Mouse (Mus musculus): ENCODE results near the gene Cdc42ep2. TPM values are rescaled to one million over a fixed set of nuclear protein-coding genes. Genes with fewer than 3 reads are reported as not detected.

Cdc42ep2 gene
- total RNA-seq, 2 experiments from 2014 or later = 12.0 to 13.0 TPM

DNA sequence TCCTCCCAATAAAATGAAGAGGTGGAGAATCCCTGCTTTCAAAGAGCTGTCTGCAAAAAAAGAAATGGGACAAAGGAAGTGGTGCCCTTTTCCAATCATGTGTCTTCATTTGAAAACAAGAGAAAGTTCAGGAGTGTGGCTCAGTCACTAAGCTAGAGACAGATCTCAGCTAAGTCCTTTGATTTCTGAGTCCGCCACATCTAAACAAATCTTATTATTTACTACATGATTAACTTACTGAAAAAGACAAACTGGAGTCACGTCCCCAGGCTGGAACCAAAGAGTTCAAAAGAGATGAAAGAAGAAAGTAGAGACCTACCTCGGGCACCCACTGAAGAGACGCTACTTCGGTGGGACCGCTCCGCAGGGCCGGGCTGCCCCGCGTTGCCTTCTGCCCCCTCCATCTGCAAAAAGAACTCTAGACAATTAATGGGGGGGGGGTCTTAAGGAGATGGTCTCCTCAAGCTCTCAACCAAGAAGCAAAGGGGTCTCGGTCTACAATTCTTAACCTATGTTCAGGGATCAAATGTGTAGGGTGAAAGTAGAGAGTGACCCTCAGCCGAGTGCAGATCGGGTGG is 50.1 kb downstream of the Cdc42ep2 start:
- DNase-seq = no peak

DNA sequence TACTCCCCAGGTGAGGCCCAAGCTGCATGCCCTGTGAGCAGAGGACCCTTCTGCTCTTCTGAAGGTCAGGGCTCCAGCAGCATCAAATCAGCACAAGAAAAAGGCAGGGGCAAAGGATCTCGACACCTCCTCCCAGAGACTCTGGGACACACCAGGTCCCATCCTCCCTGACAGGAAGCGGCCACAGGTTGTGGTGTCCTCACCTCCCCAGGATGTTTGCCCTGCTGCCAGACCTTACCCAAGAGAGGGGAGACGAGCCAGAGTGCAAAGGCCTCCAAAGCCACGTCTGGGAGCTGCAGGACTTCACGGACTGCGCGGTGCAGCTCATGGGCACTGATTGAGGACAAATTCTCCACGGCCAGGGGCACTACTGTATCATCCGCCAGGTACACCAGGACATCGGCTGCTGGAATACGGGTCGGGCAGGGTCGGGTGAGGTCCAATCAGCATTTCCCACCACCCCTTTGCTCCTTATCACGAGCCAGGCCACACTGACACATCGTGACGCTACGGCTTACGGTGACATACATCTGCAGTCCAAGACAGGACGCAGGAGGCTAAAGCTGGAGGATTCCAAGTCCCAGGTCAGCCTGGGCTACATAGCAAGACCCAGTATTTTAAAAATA is 51.6 kb downstream of the Cdc42ep2 start:
- DNase-seq = no peak

DNA sequence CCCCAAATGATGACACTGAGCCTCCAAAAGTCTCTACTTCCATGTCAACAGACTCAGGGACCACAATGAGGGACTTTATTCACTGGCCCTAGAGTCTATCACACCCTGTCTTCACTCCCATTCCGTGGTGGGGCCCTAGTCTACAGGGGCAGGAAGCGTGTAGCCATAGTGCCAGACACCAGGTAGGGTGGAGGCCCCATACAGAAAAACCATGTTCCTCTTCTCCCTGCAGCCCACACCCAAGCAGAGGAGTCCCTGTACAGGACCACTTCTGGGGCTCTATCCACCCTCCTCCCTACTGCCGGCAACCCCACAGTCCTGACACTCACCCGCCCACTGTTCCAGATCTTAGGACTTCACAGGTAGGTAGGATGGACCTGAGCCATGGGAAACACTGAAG is 52.1 kb downstream of the Cdc42ep2 start:
- no peak for DNase-seq

DNA sequence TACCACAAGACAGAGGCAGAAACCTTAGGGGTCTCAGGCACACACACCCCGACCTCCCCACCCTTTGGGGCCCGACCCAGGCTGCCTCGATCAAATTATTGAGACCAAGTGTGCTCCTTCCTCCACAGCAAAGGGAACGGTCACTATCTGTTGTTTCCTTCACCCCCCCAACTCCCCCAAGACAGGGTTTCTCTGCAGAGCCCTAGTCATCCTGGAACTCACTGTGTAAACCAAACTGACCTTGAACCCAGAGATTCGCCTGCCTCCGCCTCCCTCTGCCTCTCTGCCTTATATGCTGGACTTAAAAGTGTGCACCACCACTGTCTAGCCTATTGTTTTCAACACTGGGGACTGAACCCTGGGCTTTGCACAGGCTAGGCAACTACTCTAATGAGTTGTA is 52.9 kb downstream of the Cdc42ep2 start:
- DNase-seq = no peak

DNA sequence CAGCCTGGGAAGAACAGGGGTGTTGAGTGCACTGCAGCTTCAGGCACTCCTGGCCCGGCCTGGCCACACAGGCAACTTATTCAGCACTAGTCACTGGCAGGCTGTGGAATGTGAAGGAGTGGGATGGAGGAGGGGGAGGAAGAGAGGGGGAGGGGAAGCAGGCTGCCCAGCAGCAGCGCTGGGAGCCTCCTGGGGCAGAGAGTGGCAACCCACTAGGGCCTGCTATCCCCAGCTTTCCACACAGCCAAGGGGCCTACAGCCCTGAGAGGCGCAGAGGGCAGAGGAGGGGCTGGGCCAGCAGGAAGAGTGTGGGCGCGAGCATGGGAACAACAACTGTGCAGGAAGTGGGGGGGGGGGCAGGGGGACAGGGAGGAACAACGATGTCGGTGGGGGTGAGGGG is 53.3 kb downstream of the Cdc42ep2 start:
- no peak for DNase-seq

DNA sequence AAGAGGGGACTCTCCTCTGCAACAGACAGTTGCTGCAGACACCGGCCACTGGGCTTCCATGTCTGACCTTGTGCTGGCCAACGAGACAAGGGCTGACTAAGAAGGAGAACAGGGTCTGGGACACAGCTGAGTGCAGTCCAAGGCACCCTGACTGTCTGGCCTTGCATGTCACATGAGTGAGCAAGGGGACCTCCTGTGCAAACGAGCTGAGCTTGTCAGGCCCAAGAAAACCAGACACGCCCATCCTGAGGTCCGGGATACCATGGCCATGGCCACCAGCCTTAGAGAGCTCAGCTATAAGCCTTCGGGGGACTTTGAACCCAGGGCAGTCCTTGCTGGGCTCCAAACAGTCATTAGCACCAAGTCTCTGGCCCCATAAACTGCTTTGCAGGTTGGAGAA is 56.5 kb downstream of the Cdc42ep2 start:
- no peak for DNase-seq

Other genes with a start within 250 kb of the Cdc42ep2 start
- 10 to 100 TPM in 1 of 2 experiments, 1 to 10 TPM in 1; 8.3 to 10.9 TPM for gene Map3k11, start 236.1 kb downstream of the Cdc42ep2 start, total RNA-seq (2021)
- gene Pcnx3, start 235.9 kb downstream of the Cdc42ep2 start, total RNA-seq (2021) = 10 to 100 TPM; 13.5 to 13.8 TPM
- not detected for gene Kcnk7, start 220.4 kb downstream of the Cdc42ep2 start, total RNA-seq (2021)
- 100 to 1,000 TPM; 241 to 266 TPM for gene Ehbp1l1, start 198.5 kb downstream of the Cdc42ep2 start, total RNA-seq (2021)
- 10 to 100 TPM; 24.7 to 24.9 TPM for gene Fam89b, start 195.2 kb downstream of the Cdc42ep2 start, total RNA-seq (2021)
- 10 to 100 TPM; 45.7 to 49.6 TPM for gene Ltbp3, start 183.9 kb downstream of the Cdc42ep2 start, total RNA-seq (2021)
- 10 to 100 TPM; 62.2 to 62.8 TPM for gene Scyl1, start 153.4 kb downstream of the Cdc42ep2 start, total RNA-seq (2021)
- gene Frmd8, start 49.5 kb downstream of the Cdc42ep2 start, total RNA-seq (2021) = 1 to 10 TPM; 3.7 to 6.4 TPM
- gene Slc25a45, start 47.0 kb downstream of the Cdc42ep2 start, total RNA-seq (2021) = 1 to 10 TPM in 1 of 2 experiments, under 1 TPM in 1; 0.59 to 1.3 TPM
- gene Tigd3, start 30.7 kb downstream of the Cdc42ep2 start, total RNA-seq (2021) = under 1 TPM; 0.15 to 0.35 TPM
- 10 to 100 TPM; 80.6 to 83.5 TPM for gene Dpf2, start 11.8 kb downstream of the Cdc42ep2 start, total RNA-seq (2021)
- gene Pola2, start 39.4 kb upstream of the Cdc42ep2 start, total RNA-seq (2021) = 10 to 100 TPM in 1 of 2 experiments, 1 to 10 TPM in 1; 9.2 to 10.8 TPM
- not detected for gene Slc22a20, start 61.3 kb upstream of the Cdc42ep2 start, total RNA-seq (2021)
- 10 to 100 TPM; 76.8 to 81.5 TPM for gene Capn1, start 91.1 kb upstream of the Cdc42ep2 start, total RNA-seq (2021)
- gene Syvn1, start 121.8 kb upstream of the Cdc42ep2 start, total RNA-seq (2021) = 10 to 100 TPM; 15.2 to 16.2 TPM
- gene Mrpl49, start 133.0 kb upstream of the Cdc42ep2 start, total RNA-seq (2021) = 10 to 100 TPM; 27.2 to 29.2 TPM
- gene Fau, start 133.0 kb upstream of the Cdc42ep2 start, total RNA-seq (2021) = 100 to 1,000 TPM; 317 to 352 TPM
- 1 to 10 TPM; 6.8 to 7.7 TPM for gene Znhit2, start 136.4 kb upstream of the Cdc42ep2 start, total RNA-seq (2021)
- 1 to 10 TPM; 4.2 to 6.9 TPM for gene Tm7sf2, start 143.6 kb upstream of the Cdc42ep2 start, total RNA-seq (2021)
- gene Vps51, start 152.4 kb upstream of the Cdc42ep2 start, total RNA-seq (2021) = 10 to 100 TPM; 18.0 to 19.1 TPM
- gene Tmem262, start 155.2 kb upstream of the Cdc42ep2 start, total RNA-seq (2021) = not detected
- not detected for gene Gm28374, start 157.4 kb upstream of the Cdc42ep2 start, total RNA-seq (2021)
- gene Zfpl1, start 160.1 kb upstream of the Cdc42ep2 start, total RNA-seq (2021) = 10 to 100 TPM; 10.6 to 10.7 TPM
- gene Cdca5, start 160.2 kb upstream of the Cdc42ep2 start, total RNA-seq (2021) = under 1 TPM; 0.23 to 0.67 TPM
- gene AC131692.1, start 169.6 kb upstream of the Cdc42ep2 start, total RNA-seq (2021) = not detected
- gene Naaladl1, start 181.0 kb upstream of the Cdc42ep2 start, total RNA-seq (2021) = not detected
- gene Sac3d1, start 193.8 kb upstream of the Cdc42ep2 start, total RNA-seq (2021) = 10 to 100 TPM in 1 of 2 experiments, 1 to 10 TPM in 1; 8.8 to 10.3 TPM
- 10 to 100 TPM in 1 of 2 experiments, 1 to 10 TPM in 1; 8.7 to 12.4 TPM for gene Snx15, start 203.5 kb upstream of the Cdc42ep2 start, total RNA-seq (2021)
- under 1 TPM; 0.19 to 0.72 TPM for gene Batf2, start 216.2 kb upstream of the Cdc42ep2 start, total RNA-seq (2021)
- gene Arl2, start 216.7 kb upstream of the Cdc42ep2 start, total RNA-seq (2021) = 10 to 100 TPM; 53.8 to 59.2 TPM